Mouse (Mus musculus): ENCODE results near the gene Rasl12. TPM values are rescaled to one million over a fixed set of nuclear protein-coding genes. Genes with fewer than 3 reads are reported as not detected.

Rasl12 gene
- polyA plus RNA-seq, 1 experiment: 0.11 TPM

GRCm38 (mm10) chr9:65374468-65375162 is 23.7 kb upstream of the Rasl12 start:
- Histone ChIP-seq H3ac (ENCODE audit: control insufficient read depth, insufficient read length) (no peak overlapping the region), H3K36me3 (ENCODE audit: control insufficient read depth, insufficient read depth) (no peaks in the 10 kb centered on the region), H3K4me2 (ENCODE audit: low read depth) (no peak overlapping the region), H3K4me3 (no peak overlapping the region), H3K79me2 (ENCODE audit: control insufficient read depth, insufficient read depth) (no peaks in the 10 kb centered on the region), H3K27me3 (ENCODE audit: control insufficient read depth, insufficient read depth, insufficient read length) (no peaks in the 10 kb centered on the region)
- TF ChIP-seq CEBPB (IDR thresholded peaks at IDR 0.05; ENCODE audit: insufficient read depth, poor library complexity, severe bottlenecking) (no peak), E2F4 (IDR thresholded peaks at IDR 0.05; ENCODE audit: insufficient read depth) (no peak), POLR2A (IDR thresholded peaks at IDR 0.05; ENCODE audit: insufficient read length, low read depth) (no peak), MYOG (IDR thresholded peaks at IDR 0.05; ENCODE audit: control insufficient read depth in 1 of 3, insufficient read depth in 1 of 3, insufficient read length in 2 of 3, low read depth in 2 of 3) (no peak), TCF3 (IDR thresholded peaks at IDR 0.05; ENCODE audit: insufficient read length, low read depth) (no peak), REST (IDR thresholded peaks at IDR 0.05; ENCODE audit: insufficient read depth, insufficient read length) (no peak), TCF12 (IDR thresholded peaks at IDR 0.05; ENCODE audit: insufficient read depth, poor library complexity, severe bottlenecking) (no peak), MAX (IDR thresholded peaks at IDR 0.05; ENCODE audit: low read depth) (no peak), POLR2AphosphoS2 (IDR thresholded peaks at IDR 0.05; ENCODE audit: insufficient read length, low read depth) (no peak), USF1 (IDR thresholded peaks at IDR 0.05; ENCODE audit: low read depth) (no peak), MYOD1 (IDR thresholded peaks at IDR 0.05; ENCODE audit: control insufficient read depth in 1 of 3, insufficient read length in 2 of 3, low read depth in 2 of 3) (no peak), SRF (IDR thresholded peaks at IDR 0.05; ENCODE audit: control insufficient read depth, insufficient read length, low read depth) (no peak)

- H3K27me3 ChIP-seq (ENCODE audit: control insufficient read depth, insufficient read depth, insufficient read length): no peaks in the 10 kb centered on the region
- no peak overlapping the region for H3K4me3 ChIP-seq
- no peak for TF ChIP-seq USF1 (IDR thresholded peaks at IDR 0.05; ENCODE audit: low read depth)
- no peak for TF ChIP-seq E2F4 (IDR thresholded peaks at IDR 0.05; ENCODE audit: insufficient read depth)
- TF ChIP-seq REST (IDR thresholded peaks at IDR 0.05; ENCODE audit: insufficient read depth, insufficient read length): no peak
- no peak for TF ChIP-seq TCF3 (IDR thresholded peaks at IDR 0.05; ENCODE audit: insufficient read length, low read depth)
- TF ChIP-seq SRF (IDR thresholded peaks at IDR 0.05; ENCODE audit: control insufficient read depth, insufficient read length, low read depth): no peak
- no peak for TF ChIP-seq POLR2AphosphoS2 (IDR thresholded peaks at IDR 0.05; ENCODE audit: insufficient read length, low read depth)
- TF ChIP-seq MYOD1 (IDR thresholded peaks at IDR 0.05; ENCODE audit: control insufficient read depth in 1 of 3, insufficient read length in 2 of 3, low read depth in 2 of 3): no peak
- TF ChIP-seq TCF12 (IDR thresholded peaks at IDR 0.05; ENCODE audit: insufficient read depth, poor library complexity, severe bottlenecking): no peak
- no peak for TF ChIP-seq MYOG (IDR thresholded peaks at IDR 0.05; ENCODE audit: control insufficient read depth in 1 of 3, insufficient read depth in 1 of 3, insufficient read length in 2 of 3, low read depth in 2 of 3)
- no peak for TF ChIP-seq POLR2A (IDR thresholded peaks at IDR 0.05; ENCODE audit: insufficient read length, low read depth)
- TF ChIP-seq MAX (IDR thresholded peaks at IDR 0.05; ENCODE audit: low read depth): no peak
- no peaks in the 10 kb centered on the region for H3K36me3 ChIP-seq (ENCODE audit: control insufficient read depth, insufficient read depth)
- no peak overlapping the region for H3ac ChIP-seq (ENCODE audit: control insufficient read depth, insufficient read length)
- H3K4me2 ChIP-seq (ENCODE audit: low read depth): no peak overlapping the region
- H3K79me2 ChIP-seq (ENCODE audit: control insufficient read depth, insufficient read depth): no peaks in the 10 kb centered on the region
Observed at GRCm38 (mm10) chr9:65375163-65375934, 23.0 kb upstream of the Rasl12 start.

GRCm38 (mm10) chr9:65381017-65381590 is 17.2 kb upstream of the Rasl12 start:
- Histone ChIP-seq H3K27me3 (ENCODE audit: control insufficient read depth, insufficient read depth, insufficient read length) (no peaks in the 10 kb centered on the region), H3K4me3 (no peak overlapping the region), H3K79me2 (ENCODE audit: control insufficient read depth, insufficient read depth) (no peaks in the 10 kb centered on the region), H3K4me2 (ENCODE audit: low read depth) (peak overlapping the region; percentile 36), H3K36me3 (ENCODE audit: control insufficient read depth, insufficient read depth) (no peaks in the 10 kb centered on the region), H3ac (ENCODE audit: control insufficient read depth, insufficient read length) (no peak overlapping the region)
- no peak for TF ChIP-seq MAX (IDR thresholded peaks at IDR 0.05; ENCODE audit: low read depth)
- no peak for TF ChIP-seq CEBPB (IDR thresholded peaks at IDR 0.05; ENCODE audit: insufficient read depth, poor library complexity, severe bottlenecking)
- TF ChIP-seq REST (IDR thresholded peaks at IDR 0.05; ENCODE audit: insufficient read depth, insufficient read length): no peak
- no peak for TF ChIP-seq SRF (IDR thresholded peaks at IDR 0.05; ENCODE audit: control insufficient read depth, insufficient read length, low read depth)
- no peak for TF ChIP-seq E2F4 (IDR thresholded peaks at IDR 0.05; ENCODE audit: insufficient read depth)
- TF ChIP-seq MYOD1 (IDR thresholded peaks at IDR 0.05; ENCODE audit: control insufficient read depth in 1 of 3, insufficient read length in 2 of 3, low read depth in 2 of 3): peak; percentile 45 to 93 (median 58)
- TF ChIP-seq USF1 (IDR thresholded peaks at IDR 0.05; ENCODE audit: low read depth): no peak
- peak; percentile 66 to 94 (median 80) for TF ChIP-seq MYOG (IDR thresholded peaks at IDR 0.05; ENCODE audit: control insufficient read depth in 1 of 3, insufficient read depth in 1 of 3, insufficient read length in 2 of 3, low read depth in 2 of 3)
- TF ChIP-seq TCF12 (IDR thresholded peaks at IDR 0.05; ENCODE audit: insufficient read depth, poor library complexity, severe bottlenecking): no peak
- no peak for TF ChIP-seq POLR2A (IDR thresholded peaks at IDR 0.05; ENCODE audit: insufficient read length, low read depth)
- no peak for TF ChIP-seq POLR2AphosphoS2 (IDR thresholded peaks at IDR 0.05; ENCODE audit: insufficient read length, low read depth)

GRCm38 (mm10) chr9:65382031-65382750 is 16.1 kb upstream of the Rasl12 start:
- Histone ChIP-seq H3K4me2 (ENCODE audit: low read depth) (no peak overlapping the region), H3K4me3 (no peak overlapping the region), H3K79me2 (ENCODE audit: control insufficient read depth, insufficient read depth) (no peaks in the 10 kb centered on the region), H3K27me3 (ENCODE audit: control insufficient read depth, insufficient read depth, insufficient read length) (no peaks in the 10 kb centered on the region), H3ac (ENCODE audit: control insufficient read depth, insufficient read length) (no peak overlapping the region), H3K36me3 (ENCODE audit: control insufficient read depth, insufficient read depth) (no peaks in the 10 kb centered on the region)
- no peak for TF ChIP-seq REST (IDR thresholded peaks at IDR 0.05; ENCODE audit: insufficient read depth, insufficient read length)
